Mouse (Mus musculus) spleen, adult 2 months (tissue): ENCODE measurements around the gene Sirt4. TPM values are rescaled to one million over a fixed set of nuclear protein-coding genes. Genes with fewer than 3 reads are reported as not detected.
A peak's percentile ranks its signal among the peaks of the same experiment; 100 is the strongest.
"Not testable (repeated sequence)": the region's sequence is repeated elsewhere in the genome, so short reads cannot be mapped to it uniquely, and the experiment has no call there.

Source experiments
- DNase-seq, 2 experiments: peaks; one replicate each; pipeline versions ENCODE4 v3.0.0 to v3.0.0-alpha.2; 2012 to 2021; ENCODE audit warnings: low spot score in 2 of 2, low read depth in 1 of 2
- H3K27ac ChIP-seq: fragments of 200-500 bp; 2 replicates; pipeline ENCODE4 v1.5.1; 2012; ENCODE audit warnings: low read length, inconsistent platforms; ENCODE audit not compliant: insufficient read depth
- H3K27me3 ChIP-seq: fragments of 200-500 bp; 2 replicates; pipeline ENCODE4 v1.6.1; 2012; ENCODE audit warnings: mild to moderate bottlenecking, moderate library complexity, low read length, inconsistent platforms; ENCODE audit not compliant: control insufficient read depth, insufficient read depth
- H3K36me3 ChIP-seq: fragments of 200-500 bp; 2 replicates; pipeline ENCODE4 v1.6.1; 2012; ENCODE audit warnings: mild to moderate bottlenecking, low read length, inconsistent platforms; ENCODE audit not compliant: control insufficient read depth, insufficient read depth
- H3K4me1 ChIP-seq: fragments of 200-500 bp; 2 replicates; pipeline ENCODE4 v1.6.1; 2011; ENCODE audit warnings: inconsistent platforms; ENCODE audit not compliant: control insufficient read depth, insufficient read depth, insufficient read length
- H3K4me3 ChIP-seq: fragments of 200-500 bp; 2 replicates; pipeline ENCODE4 v1.5.1; 2011; ENCODE audit warnings: mild to moderate bottlenecking, inconsistent platforms; ENCODE audit not compliant: insufficient read depth, insufficient read length; ENCODE audit errors: extremely low read depth
- CTCF ChIP-seq: fragments of 200-500 bp; IDR thresholded peaks from 2 replicates; pipeline ENCODE4 v1.5.1; 2011; ENCODE audit warnings: mild to moderate bottlenecking, inconsistent platforms; ENCODE audit not compliant: insufficient read depth, insufficient read length, insufficient replicate concordance; ENCODE audit errors: extremely low read depth
- POLR2A ChIP-seq: fragments of 200-500 bp; IDR thresholded peaks from 2 replicates; pipeline ENCODE4 v1.6.1; 2011; ENCODE audit warnings: low read depth, low read length, inconsistent platforms
- WGBS: fragments of 180-500 bp; shearing (Covaris S2); methylation state at CpG from one replicate; pipeline ENCODE4 v1.1.7; 2018; 5-methylcytosine and 5-hydroxymethylcytosine counted together
- polyA plus RNA-seq: library from polyadenylated mRNA; depleted of rRNA; stranded (reverse); fragments of >200 nt; gene quantifications from 2 replicates; pipeline ENCODE4 v1.2.3, GENCODE M21; 2012

Sirt4 gene
- polyA plus RNA-seq, 1 experiment: 19.6 TPM

DNA sequence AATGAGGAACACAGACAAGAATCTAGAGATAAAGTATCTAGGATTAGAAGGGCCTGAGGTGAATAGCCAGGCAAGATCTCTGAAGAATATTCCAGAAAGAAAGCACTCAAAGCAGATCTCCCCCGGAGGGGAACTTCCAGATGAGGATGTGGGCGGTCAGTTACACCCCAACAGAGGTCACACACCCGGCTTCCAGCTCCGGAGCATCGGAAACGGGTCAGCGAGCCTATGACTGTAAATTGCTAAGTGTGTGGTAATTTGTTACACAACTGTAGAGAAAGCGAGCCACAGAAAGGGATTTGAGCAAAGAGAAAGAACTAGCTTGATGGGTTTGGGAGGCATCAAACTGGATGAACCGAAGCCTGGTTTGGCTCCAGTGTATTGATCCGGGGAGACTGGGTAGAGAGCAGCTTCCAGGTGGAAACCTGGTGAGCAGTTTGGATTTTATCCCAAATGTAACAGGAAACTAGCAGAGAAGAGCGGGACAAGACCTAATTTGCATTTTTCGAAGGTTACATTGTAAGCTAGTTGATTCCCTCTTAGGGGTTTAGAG, 15.9 kb upstream of the Sirt4 start:
- Histone ChIP-seq H3K4me1 (no peaks in the 10 kb centered on the region), H3K4me3 (no peak overlapping the region), H3K36me3 (no peaks in the 10 kb centered on the region), H3K27me3 (no peaks in the 10 kb centered on the region; the same call in 1 of the 2 replicates), H3K27ac (peak overlapping the region; percentile 62; the same call in 1 of the 2 replicates)
- no peak for DNase-seq
- no peak for TF ChIP-seq CTCF
- WGBS: 69% methylated on average over 12 of the region's 12 CpGs

- WGBS: 66% methylated on average over 9 of the region's 9 CpGs
Measured at GRCm38 (mm10) chr5:115498307-115499240, 14.0 kb upstream of the Sirt4 start.

GRCm38 (mm10) chr5:115497033-115497432, 12.5 kb upstream of the Sirt4 start:
- H3K27me3 ChIP-seq: no peaks in the 10 kb centered on the region
- 83% methylated on average over 7 of the region's 7 CpGs for WGBS

More at GRCm38 (mm10) chr5:115498307-115499240, 14.0 kb upstream of the Sirt4 start:
- no peak for DNase-seq
- H3K4me3 ChIP-seq: no peak overlapping the region
- no peak overlapping the region for H3K27ac ChIP-seq
- H3K27me3 ChIP-seq: no peaks in the 10 kb centered on the region; the same call in 1 of the 2 replicates
- H3K4me1 ChIP-seq: no peaks in the 10 kb centered on the region
- H3K36me3 ChIP-seq: no peaks in the 10 kb centered on the region
- no peak for TF ChIP-seq CTCF
- no peak for TF ChIP-seq POLR2A

GRCm38 (mm10) chr5:115495618-115496017, 11.1 kb upstream of the Sirt4 start:
- not testable (repeated sequence) for H3K36me3 ChIP-seq, H3K4me3 ChIP-seq, H3K27me3 ChIP-seq, DNase-seq, H3K4me1 ChIP-seq, H3K27ac ChIP-seq
- WGBS: 88% methylated on average over 3 of the region's 3 CpGs

More at GRCm38 (mm10) chr5:115497033-115497432, 12.5 kb upstream of the Sirt4 start:
- Histone ChIP-seq H3K27ac (no peak overlapping the region), H3K36me3 (no peaks in the 10 kb centered on the region), H3K4me1 (peaks cover under 1% of the 10 kb centered on the region; the same call in 1 of the 2 replicates), H3K4me3 (no peak overlapping the region)
- no peak for DNase-seq
- TF ChIP-seq CTCF (no peak), POLR2A (no peak)

- no peak for DNase-seq
- Histone ChIP-seq H3K36me3 (no peaks in the 10 kb centered on the region), H3K27me3 (no peaks in the 10 kb centered on the region), H3K27ac (no peak overlapping the region), H3K4me1 (peaks cover 8% of the 10 kb centered on the region), H3K4me3 (no peak overlapping the region)
- WGBS: 88% methylated on average over 5 of the region's 5 CpGs
- TF ChIP-seq CTCF (no peak), POLR2A (no peak)
Measured at GRCm38 (mm10) chr5:115493441-115493840, 8.9 kb upstream of the Sirt4 start.

GRCm38 (mm10) chr5:115492711-115493335, 8.3 kb upstream of the Sirt4 start:
- Histone ChIP-seq H3K36me3 (no peaks in the 10 kb centered on the region), H3K27ac (no peak overlapping the region), H3K4me3 (no peak overlapping the region), H3K27me3 (no peaks in the 10 kb centered on the region), H3K4me1 (peaks cover 8% of the 10 kb centered on the region)
- TF ChIP-seq CTCF (no peak), POLR2A (no peak)
- 71% methylated on average over 6 of the region's 6 CpGs for WGBS
- DNase-seq: no peak
